Mouse (Mus musculus): ENCODE measurements around the gene Gm49318.

- TF ChIP-seq GATA1 (IDR thresholded peaks at IDR 0.05; ENCODE audit: borderline replicate concordance, low read length) (no peak), FLI1 (IDR thresholded peaks at IDR 0.05; ENCODE audit: low read length) (no peak)
These were observed 44.6 kb upstream of the Gm49318 start for GRCm38 (mm10) chr9:22115635-22116034.

Data from megakaryocyte, embryonic 14.5 days (primary cell).